Mouse (Mus musculus): ENCODE measurements around the gene Krt75. TPM values are rescaled to one million over a fixed set of nuclear protein-coding genes. Genes with fewer than 3 reads are reported as not detected.
"Not testable (repeated sequence)": the region's sequence is repeated elsewhere in the genome, so short reads cannot be mapped to it uniquely, and the experiment has no call there.

The Krt75 gene
- total RNA-seq, 2 experiments from 2014 or later, result not detected

- DNase-seq (ENCODE audit: extremely low spot score in 1 of 2, low spot score in 1 of 2), result peak; percentile 56 to 91
These were observed 53.9 kb downstream of the Krt75 start for GRCm38 (mm10) chr15:101519792-101520191.

GRCm38 (mm10) chr15:101517161-101517560 lies 56.5 kb downstream of the Krt75 start, which contains the start of gene Gm49425:
TSS of gene Gm49425 (minus strand) at chr15:101517261.
- not testable (repeated sequence) for DNase-seq (ENCODE audit: extremely low spot score in 1 of 2, low spot score in 1 of 2)

Small RNA genes lying within 50 kb of the gene (microRNA-seq; reads per million reads assigned to microRNA genes)
- gene Gm44393, result 0 reads per million in 2 experiments
- 0 reads per million in 2 experiments for gene Gm44460

Other genes starting within 250 kb of the Krt75 start
- gene Krt80, start 203.7 kb downstream of the Krt75 start, total RNA-seq (2021), result under 1 TPM; 0.21 to 0.22 TPM
- not detected for gene Krt7, start 162.9 kb downstream of the Krt75 start, total RNA-seq (2021)
- gene Krt87, start 135.1 kb downstream of the Krt75 start, total RNA-seq (2021), result under 1 TPM; 0.42 to 0.71 TPM
- not detected for gene Krt88, start 126.2 kb downstream of the Krt75 start, total RNA-seq (2021)
- not detected for gene Krt81, start 110.2 kb downstream of the Krt75 start, total RNA-seq (2021)
- not detected for gene Krt86, start 100.4 kb downstream of the Krt75 start, total RNA-seq (2021)
- not detected for gene Krt83, start 82.4 kb downstream of the Krt75 start, total RNA-seq (2021)
- gene Gm49425, start 56.6 kb downstream of the Krt75 start, total RNA-seq (2021), result not detected
- gene Krt84, start 41.1 kb downstream of the Krt75 start, total RNA-seq (2021), result not detected
- not detected for gene Krt82, start 23.2 kb downstream of the Krt75 start, total RNA-seq (2021)
- not detected for gene Krt90, start 11.0 kb downstream of the Krt75 start, total RNA-seq (2021)
- gene Gm5414, start 54.3 kb upstream of the Krt75 start, total RNA-seq (2021), result not detected
- not detected for gene Gm5478, start 73.5 kb upstream of the Krt75 start, total RNA-seq (2021)
- not detected for gene Krt6b, start 106.4 kb upstream of the Krt75 start, total RNA-seq (2021)
- not detected for gene Krt6a, start 120.4 kb upstream of the Krt75 start, total RNA-seq (2021)
- under 1 TPM; 0.33 to 0.52 TPM for gene Krt5, start 139.0 kb upstream of the Krt75 start, total RNA-seq (2021)
- gene Krt71, start 169.2 kb upstream of the Krt75 start, total RNA-seq (2021), result not detected
- not detected for gene Krt72, start 212.6 kb upstream of the Krt75 start, total RNA-seq (2021)
- 1 to 10 TPM; 7.3 to 9.0 TPM for gene Krt73, start 228.4 kb upstream of the Krt75 start, total RNA-seq (2021)
- gene Krt2, start 244.3 kb upstream of the Krt75 start, total RNA-seq (2021), result 1 to 10 TPM; 5.2 to 5.4 TPM